Mouse (Mus musculus): ENCODE measurements around the gene Cdsn. TPM values are rescaled to one million over a fixed set of nuclear protein-coding genes. Genes with fewer than 3 reads are reported as not detected.

Gene Cdsn
- polyA plus RNA-seq, 1 experiment from 2014 or later = 106 TPM

GRCm38 (mm10) chr17:35548636-35549035 lies 3.3 kb upstream of the Cdsn start:
- no peaks in the 10 kb centered on the region for H3K9me3 ChIP-seq (ENCODE audit: control insufficient read depth, low read length)
- peak overlapping the region; percentile 69; the same call in 1 of the 2 replicates for H3K27ac ChIP-seq (replicated peaks)
- no peaks in the 10 kb centered on the region for H3K4me1 ChIP-seq (replicated peaks; ENCODE audit: control insufficient read depth, insufficient read depth)
- H3K36me3 ChIP-seq (ENCODE audit: control insufficient read depth, insufficient read depth, low read length) = no peaks in the 10 kb centered on the region
- 25% methylated on average over 5 of the region's 5 CpGs for WGBS
- TF ChIP-seq EP300 (optimal IDR thresholded peaks at IDR 0.05) (no peak), CTCF (IDR thresholded peaks at IDR 0.05; ENCODE audit: low read depth) (no peak)
- H3K4me3 ChIP-seq (ENCODE audit: low read depth, low read length) = no peak overlapping the region
- no peaks in the 10 kb centered on the region for H3K27me3 ChIP-seq (ENCODE audit: control insufficient read depth, insufficient read depth, low read length)
- H3K9ac ChIP-seq (ENCODE audit: low read length) = no peak overlapping the region
- no peak for DNase-seq (ENCODE audit: low spot score)
- no peak overlapping the region for H3K4me2 ChIP-seq (replicated peaks; ENCODE audit: low read depth)
- ATAC-seq (ENCODE audit: low FRiP score, low TSS enrichment) = no peak

- no peaks in the 10 kb centered on the region for H3K27me3 ChIP-seq (ENCODE audit: control insufficient read depth, insufficient read depth, low read length)
- 27% methylated on average over 15 of the region's 15 CpGs for WGBS
- DNase-seq (ENCODE audit: low spot score) (peak; percentile 75), ATAC-seq (ENCODE audit: low FRiP score, low TSS enrichment) (peak; percentile 82)
- H3K4me1 ChIP-seq (replicated peaks; ENCODE audit: control insufficient read depth, insufficient read depth) = no peaks in the 10 kb centered on the region
- peak overlapping the region; percentile 31; the same call in 1 of the 2 replicates for H3K9ac ChIP-seq (ENCODE audit: low read length)
- no peak for TF ChIP-seq EP300 (optimal IDR thresholded peaks at IDR 0.05)
- TF ChIP-seq CTCF (IDR thresholded peaks at IDR 0.05; ENCODE audit: low read depth) = no peak
- no peaks in the 10 kb centered on the region for H3K36me3 ChIP-seq (ENCODE audit: control insufficient read depth, insufficient read depth, low read length)
- peak overlapping the region; percentile 95 for H3K27ac ChIP-seq (replicated peaks)
- no peaks in the 10 kb centered on the region for H3K9me3 ChIP-seq (ENCODE audit: control insufficient read depth, low read length)
- H3K4me2 ChIP-seq (replicated peaks; ENCODE audit: low read depth) = peak overlapping the region; percentile 14; the same call in 1 of the 2 replicates
- no peak overlapping the region for H3K4me3 ChIP-seq (ENCODE audit: low read depth, low read length)
These were observed 2.3 kb upstream of the Cdsn start for GRCm38 (mm10) chr17:35549437-35550142.

- Histone ChIP-seq H3K9me3 (ENCODE audit: control insufficient read depth, low read length) (no peaks in the 10 kb centered on the region), H3K36me3 (ENCODE audit: control insufficient read depth, insufficient read depth, low read length) (no peaks in the 10 kb centered on the region), H3K27me3 (ENCODE audit: control insufficient read depth, insufficient read depth, low read length) (no peaks in the 10 kb centered on the region), H3K4me1 (replicated peaks; ENCODE audit: control insufficient read depth, insufficient read depth) (no peaks in the 10 kb centered on the region), H3K9ac (ENCODE audit: low read length) (peak overlapping the region; percentile 31; the same call in 1 of the 2 replicates), H3K27ac (replicated peaks) (peak overlapping the region; percentile 95), H3K4me3 (ENCODE audit: low read depth, low read length) (no peak overlapping the region), H3K4me2 (replicated peaks; ENCODE audit: low read depth) (no peak overlapping the region; the same call in 1 of the 2 replicates)
- ATAC-seq (ENCODE audit: low FRiP score, low TSS enrichment) (no peak), DNase-seq (ENCODE audit: low spot score) (no peak)
- WGBS = 92% methylated on average over 4 of the region's 4 CpGs
- no peak for TF ChIP-seq EP300 (optimal IDR thresholded peaks at IDR 0.05)
- peak; percentile 37 for TF ChIP-seq CTCF (IDR thresholded peaks at IDR 0.05; ENCODE audit: low read depth)
These were observed 1.8 kb upstream of the Cdsn start for GRCm38 (mm10) chr17:35550143-35550494.

- Histone ChIP-seq H3K9me3 (ENCODE audit: control insufficient read depth, low read length) (no peaks in the 10 kb centered on the region), H3K36me3 (ENCODE audit: control insufficient read depth, insufficient read depth, low read length) (no peaks in the 10 kb centered on the region), H3K4me1 (replicated peaks; ENCODE audit: control insufficient read depth, insufficient read depth) (no peaks in the 10 kb centered on the region), H3K4me3 (ENCODE audit: low read depth, low read length) (no peak overlapping the region), H3K9ac (ENCODE audit: low read length) (no peak overlapping the region), H3K4me2 (replicated peaks; ENCODE audit: low read depth) (no peak overlapping the region), H3K27ac (replicated peaks) (peak overlapping the region; percentile 25; the same call in 1 of the 2 replicates), H3K27me3 (ENCODE audit: control insufficient read depth, insufficient read depth, low read length) (no peaks in the 10 kb centered on the region)
- WGBS = 48% methylated on average over 8 of the region's 8 CpGs
- no peak for ATAC-seq (ENCODE audit: low FRiP score, low TSS enrichment)
- TF ChIP-seq CTCF (IDR thresholded peaks at IDR 0.05; ENCODE audit: low read depth) (no peak), EP300 (optimal IDR thresholded peaks at IDR 0.05) (no peak)
- DNase-seq (ENCODE audit: low spot score) = no peak
These were observed 1.1 kb upstream of the Cdsn start for GRCm38 (mm10) chr17:35550871-35551270.

GRCm38 (mm10) chr17:35554321-35554720 lies 2.4 kb downstream of the Cdsn start:
- 77% methylated on average over 5 of the region's 5 CpGs for WGBS
- TF ChIP-seq EP300 (optimal IDR thresholded peaks at IDR 0.05) (no peak), CTCF (IDR thresholded peaks at IDR 0.05; ENCODE audit: low read depth) (no peak)

GRCm38 (mm10) chr17:35554761-35555397 lies 3.0 kb downstream of the Cdsn start:
- no peak for ATAC-seq (ENCODE audit: low FRiP score, low TSS enrichment)
- TF ChIP-seq EP300 (optimal IDR thresholded peaks at IDR 0.05) (no peak), CTCF (IDR thresholded peaks at IDR 0.05; ENCODE audit: low read depth) (no peak)
- Histone ChIP-seq H3K4me1 (replicated peaks; ENCODE audit: control insufficient read depth, insufficient read depth) (no peaks in the 10 kb centered on the region), H3K36me3 (ENCODE audit: control insufficient read depth, insufficient read depth, low read length) (no peaks in the 10 kb centered on the region), H3K9ac (ENCODE audit: low read length) (no peak overlapping the region), H3K27me3 (ENCODE audit: control insufficient read depth, insufficient read depth, low read length) (no peaks in the 10 kb centered on the region), H3K27ac (replicated peaks) (no peak overlapping the region), H3K4me2 (replicated peaks; ENCODE audit: low read depth) (no peak overlapping the region), H3K4me3 (ENCODE audit: low read depth, low read length) (no peak overlapping the region), H3K9me3 (ENCODE audit: control insufficient read depth, low read length) (no peaks in the 10 kb centered on the region)
- no peak for DNase-seq (ENCODE audit: low spot score)
- 93% methylated on average over 18 of the region's 18 CpGs for WGBS

More at GRCm38 (mm10) chr17:35554321-35554720, 2.4 kb downstream of the Cdsn start:
- Histone ChIP-seq H3K4me2 (replicated peaks; ENCODE audit: low read depth) (no peak overlapping the region), H3K4me3 (ENCODE audit: low read depth, low read length) (no peak overlapping the region), H3K36me3 (ENCODE audit: control insufficient read depth, insufficient read depth, low read length) (no peaks in the 10 kb centered on the region), H3K27ac (replicated peaks) (no peak overlapping the region), H3K9ac (ENCODE audit: low read length) (no peak overlapping the region), H3K4me1 (replicated peaks; ENCODE audit: control insufficient read depth, insufficient read depth) (no peaks in the 10 kb centered on the region), H3K27me3 (ENCODE audit: control insufficient read depth, insufficient read depth, low read length) (no peaks in the 10 kb centered on the region), H3K9me3 (ENCODE audit: control insufficient read depth, low read length) (no peaks in the 10 kb centered on the region)
- DNase-seq (ENCODE audit: low spot score) (no peak), ATAC-seq (ENCODE audit: low FRiP score, low TSS enrichment) (no peak)
